Mouse (Mus musculus): ENCODE measurements at regions not wholly inside any gene's neighbourhood (a gene's known extent, or its start where the extent isn't known, plus 50 kb on each side); places are given as distances from the start of the nearest gene placed in this dataset.

DNA sequence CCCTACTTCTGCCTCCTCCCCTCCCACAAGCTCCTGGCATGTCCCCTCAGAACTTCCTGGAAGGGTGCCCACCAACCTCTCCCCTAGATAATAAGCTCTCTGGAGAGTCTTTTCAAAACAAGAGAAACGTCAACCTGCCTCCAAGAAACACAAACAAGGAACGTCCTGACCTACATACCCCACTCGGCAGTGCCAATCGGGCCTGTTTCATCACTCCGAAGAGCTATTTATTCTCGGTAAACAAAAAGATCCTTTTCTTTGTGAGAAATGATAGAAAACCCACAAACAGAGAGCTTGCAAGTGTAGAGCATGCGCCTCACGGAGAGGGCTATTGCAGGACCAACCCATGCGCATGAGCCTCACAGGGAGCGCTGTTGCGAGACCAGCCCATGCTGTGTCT lies 100.9 kb downstream of the Pdcl3 start:
- no peak overlapping the region for H3K4me3 ChIP-seq (replicated peaks)
- H3K27ac ChIP-seq, result no peak overlapping the region
- no peaks in the 10 kb centered on the region for H3K4me1 ChIP-seq (replicated peaks)
- ATAC-seq (ENCODE audit: low read depth), result no peak
- 79% methylated on average over 11 of the region's 11 CpGs for WGBS (ENCODE audit: insufficient replicate concordance)
- no peaks in the 10 kb centered on the region for H3K27me3 ChIP-seq
- no peaks in the 10 kb centered on the region for H3K36me3 ChIP-seq
- H3K4me2 ChIP-seq, result no peak overlapping the region
- no peak overlapping the region for H3K9ac ChIP-seq
- H3K9me3 ChIP-seq (replicated peaks), result 0 out of 2 replicates have a peak, but pooled peaks cover 2% of the 10 kb centered on the region
- DNase-seq, result no peak

GRCm38 (mm10) chr1:39089875-39090274 lies 103.7 kb upstream of the Npas2 start:
- Histone ChIP-seq H3K9ac (no peak overlapping the region), H3K4me2 (no peak overlapping the region), H3K36me3 (no peaks in the 10 kb centered on the region), H3K4me1 (replicated peaks) (no peaks in the 10 kb centered on the region), H3K27ac (no peak overlapping the region), H3K27me3 (no peaks in the 10 kb centered on the region), H3K9me3 (replicated peaks) (no peaks in the 10 kb centered on the region), H3K4me3 (replicated peaks) (no peak overlapping the region)
- WGBS (ENCODE audit: insufficient replicate concordance), result 19% methylated on average over 9 of the region's 9 CpGs
- DNase-seq (peak; percentile 7), ATAC-seq (ENCODE audit: low read depth) (peak; percentile 58)

DNA sequence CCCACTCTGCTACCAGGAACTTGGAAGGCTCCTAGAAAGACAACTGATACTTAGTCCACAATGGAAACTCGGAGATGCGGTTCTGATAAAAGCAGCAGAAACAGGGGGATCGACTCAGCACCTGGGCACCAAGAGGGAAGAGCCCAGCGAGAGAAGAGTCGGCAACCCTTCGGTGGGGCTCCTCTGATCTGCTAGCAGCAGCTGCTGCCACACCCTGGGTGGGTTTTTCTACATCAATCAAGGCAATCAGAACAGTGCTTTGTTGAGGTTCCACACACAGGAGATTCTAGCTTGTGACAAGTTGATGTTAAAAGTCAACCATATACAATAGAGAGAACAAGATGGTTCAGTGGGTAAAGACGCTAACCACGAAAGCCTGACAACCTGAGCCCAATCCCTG lies 102.4 kb upstream of the Npas2 start:
- no peaks in the 10 kb centered on the region for H3K4me1 ChIP-seq (replicated peaks)
- no peaks in the 10 kb centered on the region for H3K27me3 ChIP-seq
- DNase-seq, result no peak
- no peak overlapping the region for H3K27ac ChIP-seq
- no peak overlapping the region for H3K4me3 ChIP-seq (replicated peaks)
- 63% methylated on average over 8 of the region's 8 CpGs for WGBS (ENCODE audit: insufficient replicate concordance)
- H3K9ac ChIP-seq, result no peak overlapping the region
- H3K4me2 ChIP-seq, result no peak overlapping the region
- no peaks in the 10 kb centered on the region for H3K36me3 ChIP-seq
- H3K9me3 ChIP-seq (replicated peaks), result no peaks in the 10 kb centered on the region
- ATAC-seq (ENCODE audit: low read depth), result no peak

GRCm38 (mm10) chr1:39091638-39092037 lies 101.9 kb upstream of the Npas2 start:
- Histone ChIP-seq H3K36me3 (no peaks in the 10 kb centered on the region), H3K27ac (no peak overlapping the region), H3K9me3 (replicated peaks) (no peaks in the 10 kb centered on the region), H3K4me2 (no peak overlapping the region), H3K9ac (no peak overlapping the region), H3K4me1 (replicated peaks) (no peaks in the 10 kb centered on the region), H3K4me3 (replicated peaks) (no peak overlapping the region), H3K27me3 (no peaks in the 10 kb centered on the region)
- no peak for DNase-seq
- 64% methylated on average over 3 of the region's 3 CpGs for WGBS (ENCODE audit: insufficient replicate concordance)
- no peak for ATAC-seq (ENCODE audit: low read depth)

GRCm38 (mm10) chr1:39093291-39093690 lies 100.2 kb upstream of the Npas2 start:
- H3K9ac ChIP-seq, result no peak overlapping the region
- DNase-seq, result no peak
- H3K4me1 ChIP-seq (replicated peaks), result no peaks in the 10 kb centered on the region
- H3K4me3 ChIP-seq (replicated peaks), result no peak overlapping the region
- H3K9me3 ChIP-seq (replicated peaks), result no peaks in the 10 kb centered on the region
- no peaks in the 10 kb centered on the region for H3K27me3 ChIP-seq
- WGBS (ENCODE audit: insufficient replicate concordance), result 67% methylated on average over 4 of the region's 4 CpGs
- no peaks in the 10 kb centered on the region for H3K36me3 ChIP-seq
- no peak overlapping the region for H3K4me2 ChIP-seq
- ATAC-seq (ENCODE audit: low read depth), result no peak
- H3K27ac ChIP-seq, result no peak overlapping the region

- Histone ChIP-seq H3K9me3 (replicated peaks) (no peaks in the 10 kb centered on the region), H3K4me3 (replicated peaks) (no peak overlapping the region), H3K4me1 (replicated peaks) (no peaks in the 10 kb centered on the region), H3K27ac (no peak overlapping the region), H3K36me3 (no peaks in the 10 kb centered on the region), H3K27me3 (no peaks in the 10 kb centered on the region), H3K9ac (no peak overlapping the region), H3K4me2 (no peak overlapping the region)
- no peak for ATAC-seq (ENCODE audit: low read depth)
- DNase-seq, result no peak
- 76% methylated on average over 8 of the region's 8 CpGs for WGBS (ENCODE audit: insufficient replicate concordance)
Measured at GRCm38 (mm10) chr1:39094001-39094400, 99.5 kb upstream of the Npas2 start.

- ATAC-seq (ENCODE audit: low read depth), result no peak
- H3K4me2 ChIP-seq, result no peak overlapping the region
Measured at GRCm38 (mm10) chr1:39095901-39096300, 97.6 kb upstream of the Npas2 start.

GRCm38 (mm10) chr1:39096726-39097125 lies 96.8 kb upstream of the Npas2 start:
- DNase-seq (no peak), ATAC-seq (ENCODE audit: low read depth) (no peak)
- Histone ChIP-seq H3K27ac (no peak overlapping the region), H3K9ac (no peak overlapping the region), H3K4me1 (replicated peaks) (no peaks in the 10 kb centered on the region), H3K36me3 (no peaks in the 10 kb centered on the region), H3K27me3 (no peaks in the 10 kb centered on the region), H3K9me3 (replicated peaks) (no peaks in the 10 kb centered on the region), H3K4me2 (no peak overlapping the region), H3K4me3 (replicated peaks) (no peak overlapping the region)
- WGBS (ENCODE audit: insufficient replicate concordance), result 56% methylated on average over 3 of the region's 3 CpGs

More at GRCm38 (mm10) chr1:39095901-39096300, 97.6 kb upstream of the Npas2 start:
- Histone ChIP-seq H3K36me3 (no peaks in the 10 kb centered on the region), H3K27ac (no peak overlapping the region), H3K9me3 (replicated peaks) (no peaks in the 10 kb centered on the region), H3K9ac (no peak overlapping the region), H3K4me1 (replicated peaks) (no peaks in the 10 kb centered on the region), H3K27me3 (no peaks in the 10 kb centered on the region), H3K4me3 (replicated peaks) (no peak overlapping the region)
- DNase-seq, result no peak
- 77% methylated on average over 8 of the region's 8 CpGs for WGBS (ENCODE audit: insufficient replicate concordance)

DNA sequence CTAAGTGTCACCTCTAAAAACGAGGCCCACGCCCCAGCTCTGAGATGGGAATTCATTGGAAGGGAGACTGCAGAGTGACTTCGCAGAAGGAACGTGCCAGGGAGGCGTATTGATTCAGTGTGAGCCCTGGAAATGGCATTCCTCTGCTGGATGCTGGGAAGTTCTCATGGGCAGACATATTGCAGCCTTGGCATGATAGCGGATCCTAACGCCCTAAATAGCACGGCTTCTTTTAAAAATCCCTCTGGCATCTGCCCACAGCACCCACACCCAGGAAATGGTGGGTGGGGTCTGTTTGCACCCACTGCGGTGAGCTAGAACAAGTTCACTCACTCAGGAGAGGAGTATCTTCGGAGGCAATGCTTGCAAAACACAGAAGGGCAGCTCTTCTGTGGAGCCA lies 96.0 kb upstream of the Npas2 start:
- H3K9ac ChIP-seq, result no peak overlapping the region
- H3K4me2 ChIP-seq, result no peak overlapping the region
- no peak overlapping the region for H3K27ac ChIP-seq
- H3K4me3 ChIP-seq (replicated peaks), result no peak overlapping the region
- H3K36me3 ChIP-seq, result no peaks in the 10 kb centered on the region
- H3K27me3 ChIP-seq, result no peaks in the 10 kb centered on the region
- H3K4me1 ChIP-seq (replicated peaks), result no peaks in the 10 kb centered on the region
- WGBS (ENCODE audit: insufficient replicate concordance), result 63% methylated on average over 10 of the region's 10 CpGs
- DNase-seq (no peak), ATAC-seq (ENCODE audit: low read depth) (no peak)
- no peaks in the 10 kb centered on the region for H3K9me3 ChIP-seq (replicated peaks)

DNA sequence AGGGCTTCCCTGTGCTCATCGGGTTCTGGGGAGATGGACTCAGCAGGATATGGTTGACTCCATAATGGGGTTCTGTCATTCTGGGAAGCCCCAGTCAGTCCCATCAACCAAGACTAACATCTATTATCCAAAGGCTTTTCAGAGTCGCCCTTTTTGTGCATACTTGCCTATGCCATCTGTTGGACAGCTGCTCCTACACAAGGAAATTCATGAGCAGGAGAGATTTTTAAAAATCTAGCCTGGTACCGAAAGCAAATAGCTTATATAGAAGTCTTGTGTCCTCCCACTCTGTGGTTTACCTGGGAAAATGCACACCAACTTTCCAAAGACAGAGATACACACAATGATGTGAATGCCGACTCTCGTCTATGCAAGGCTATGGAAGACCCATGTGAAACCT lies 95.4 kb upstream of the Npas2 start:
- no peaks in the 10 kb centered on the region for H3K27me3 ChIP-seq
- ATAC-seq (ENCODE audit: low read depth) (no peak), DNase-seq (no peak)
- no peaks in the 10 kb centered on the region for H3K9me3 ChIP-seq (replicated peaks)
- H3K9ac ChIP-seq, result no peak overlapping the region
- H3K4me2 ChIP-seq, result no peak overlapping the region
- H3K4me1 ChIP-seq (replicated peaks), result no peaks in the 10 kb centered on the region
- H3K4me3 ChIP-seq (replicated peaks), result no peak overlapping the region
- no peak overlapping the region for H3K27ac ChIP-seq
- WGBS (ENCODE audit: insufficient replicate concordance), result 62% methylated on average over 5 of the region's 5 CpGs
- no peaks in the 10 kb centered on the region for H3K36me3 ChIP-seq

DNA sequence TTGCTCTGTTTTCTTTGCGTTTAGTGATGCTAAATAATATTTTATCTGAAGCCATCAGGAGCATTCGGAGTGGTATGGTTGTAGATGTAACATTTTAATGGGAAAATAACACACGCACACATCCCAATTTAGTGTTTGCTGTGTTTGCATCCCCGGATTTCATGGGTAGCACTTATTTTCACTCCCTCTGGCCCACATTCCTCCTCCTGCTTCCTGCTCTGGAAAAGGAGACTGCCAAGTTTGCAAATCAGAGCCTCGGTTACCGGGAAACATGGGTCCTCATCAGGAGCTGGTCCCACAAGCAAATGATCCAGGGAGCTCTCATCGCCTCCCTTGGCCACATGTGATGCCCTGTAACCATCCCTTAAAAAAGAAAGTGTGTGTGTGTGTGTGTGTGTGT lies 94.3 kb upstream of the Npas2 start:
- Histone ChIP-seq H3K27me3 (no peaks in the 10 kb centered on the region), H3K9ac (no peak overlapping the region), H3K4me3 (replicated peaks) (no peak overlapping the region), H3K9me3 (replicated peaks) (no peaks in the 10 kb centered on the region), H3K36me3 (no peaks in the 10 kb centered on the region), H3K27ac (no peak overlapping the region), H3K4me2 (no peak overlapping the region), H3K4me1 (replicated peaks) (no peaks in the 10 kb centered on the region)
- no peak for DNase-seq
- 73% methylated on average over 7 of the region's 7 CpGs for WGBS (ENCODE audit: insufficient replicate concordance)
- no peak for ATAC-seq (ENCODE audit: low read depth)

- DNase-seq, result no peak
- Histone ChIP-seq H3K4me2 (no peak overlapping the region), H3K4me1 (replicated peaks) (peaks cover 5% of the 10 kb centered on the region)
Measured at GRCm38 (mm10) chr1:39100492-39100891, 93.0 kb upstream of the Npas2 start.

More at GRCm38 (mm10) chr1:39100492-39100891, 93.0 kb upstream of the Npas2 start:
- H3K36me3 ChIP-seq, result no peaks in the 10 kb centered on the region
- H3K9ac ChIP-seq, result no peak overlapping the region
- no peak overlapping the region for H3K27ac ChIP-seq
- H3K9me3 ChIP-seq (replicated peaks), result no peaks in the 10 kb centered on the region
- H3K27me3 ChIP-seq, result no peaks in the 10 kb centered on the region
- no peak overlapping the region for H3K4me3 ChIP-seq (replicated peaks)
- no peak for ATAC-seq (ENCODE audit: low read depth)
